In genomic region chr10:58928952-58929442, GRCm38 (mm10) we compare ENCODE assay signal across 18 mouse cellular contexts.
DNase-seq lines count a peak whose midpoint lies in the region; ATAC-seq and TF ChIP-seq lines count a peak whose summit lies in the region.
"Had no signal": no experiment of that assay in that cellular context is flagged by ENCODE, and none has a peak within 500 bp of the region (broad histone marks: within the 10 kb centered on the region; RNA-seq: fewer than 3 reads in every experiment).

No protein-coding gene starts in this region.

- H3K9me3 ChIP-seq in forebrain, embryonic 13.5 days (replicated peaks), result no peaks in the 10 kb centered on the region
- no peaks in the 10 kb centered on the region for H3K9me3 ChIP-seq in forebrain, embryonic 12.5 days
- H3K9me3 ChIP-seq in hindbrain, postnatal 0 days (ENCODE audit: low read length), result no peaks in the 10 kb centered on the region
- H3K9me3 ChIP-seq: lung, embryonic 15.5 days; midbrain, embryonic 12.5 days had no signal

- no peaks in the 10 kb centered on the region for H3K36me3 ChIP-seq in forebrain, embryonic 13.5 days (ENCODE audit: poor library complexity, severe bottlenecking)
- H3K36me3 ChIP-seq in forebrain, embryonic 12.5 days (replicated peaks), result no peaks in the 10 kb centered on the region
- H3K36me3 ChIP-seq in hindbrain, postnatal 0 days (ENCODE audit: insufficient read depth, low read length), result no peaks in the 10 kb centered on the region
- H3K36me3 ChIP-seq: heart, embryonic 12.5 days; lung, embryonic 15.5 days; midbrain, embryonic 12.5 days had no signal

- H3K4me2 ChIP-seq in forebrain, embryonic 13.5 days, result no peak overlapping the region
- no peak overlapping the region for H3K4me2 ChIP-seq in forebrain, embryonic 12.5 days
- no peak overlapping the region for H3K4me2 ChIP-seq in hindbrain, postnatal 0 days (ENCODE audit: low read depth, low read length)
- H3K4me2 ChIP-seq: heart, embryonic 12.5 days; lung, embryonic 15.5 days; midbrain, embryonic 12.5 days had no signal

- no peak overlapping the region for H3K4me3 ChIP-seq in forebrain, embryonic 13.5 days
- no peak overlapping the region for H3K4me3 ChIP-seq in forebrain, embryonic 12.5 days (replicated peaks)
- H3K4me3 ChIP-seq in hindbrain, postnatal 0 days (ENCODE audit: low read length), result no peak overlapping the region
- H3K4me3 ChIP-seq: heart, embryonic 12.5 days; layer of hippocampus, adult 2 months; lung, embryonic 15.5 days; midbrain, embryonic 12.5 days had no signal

- peak; percentile 64 for DNase-seq in left cerebral cortex, postnatal 4 days
- DNase-seq in left cerebral cortex, postnatal 36 days (ENCODE audit: low spot score in 2 of 2), result no peak
- peak; percentile 78 for DNase-seq in brain, embryonic 14.5 days (ENCODE audit: low read depth)
- DNase-seq in hindbrain, postnatal 0 days (ENCODE audit: low spot score), result peak; percentile 57
- no peak for DNase-seq in urinary bladder, postnatal 25 days (ENCODE audit: low spot score)
- no peak for DNase-seq in urinary bladder, adult 18-20 months (ENCODE audit: low spot score in 2 of 2)
- DNase-seq: adrenal gland, adult 2 months; B cell, adult 2 months; cerebellum, adult 11-12 months; heart, postnatal 4 days; kidney, adult 11 months; right cerebral cortex, postnatal 14 days had no signal

- H3K27ac ChIP-seq in forebrain, embryonic 13.5 days, result no peak overlapping the region
- H3K27ac ChIP-seq in forebrain, embryonic 12.5 days, result no peak overlapping the region
- H3K27ac ChIP-seq in hindbrain, postnatal 0 days, result no peak overlapping the region
- H3K27ac ChIP-seq: layer of hippocampus, adult 2 months; lung, embryonic 15.5 days; midbrain, embryonic 12.5 days had no signal

- H3K27me3 ChIP-seq in forebrain, embryonic 13.5 days, result peaks cover 21% of the 10 kb centered on the region
- peaks cover 34% of the 10 kb centered on the region for H3K27me3 ChIP-seq in forebrain, embryonic 12.5 days
- no peaks in the 10 kb centered on the region for H3K27me3 ChIP-seq in hindbrain, postnatal 0 days (ENCODE audit: insufficient read depth, low read length)
- H3K27me3 ChIP-seq: lung, embryonic 15.5 days; midbrain, embryonic 12.5 days had no signal

- peaks cover 33% of the 10 kb centered on the region for H3K4me1 ChIP-seq in forebrain, embryonic 13.5 days
- peaks cover 12% of the 10 kb centered on the region for H3K4me1 ChIP-seq in forebrain, embryonic 12.5 days
- peaks cover 10% of the 10 kb centered on the region; the same call in 1 of the 2 replicates for H3K4me1 ChIP-seq in hindbrain, postnatal 0 days (ENCODE audit: insufficient read depth, low read length)

- intact Hi-C loops in left cerebral cortex, postnatal 4 days (cut with DNase I), result loop anchor here (5.0 kb wide), 1 partner anchor 117 kb away; the partner anchor contains the start of gene Sh3rf3
- intact Hi-C loops in left cerebral cortex, postnatal 36 days (cut with DNase I), result no loop called here

- peak; percentile 62 for ATAC-seq in forebrain, embryonic 13.5 days
- no peak for ATAC-seq in forebrain, embryonic 12.5 days (ENCODE audit: low FRiP score)
- peak; percentile 87 for ATAC-seq in hindbrain, postnatal 0 days

- no peak overlapping the region for H3K9ac ChIP-seq in forebrain, embryonic 13.5 days
- H3K9ac ChIP-seq in forebrain, embryonic 12.5 days, result no peak overlapping the region
- H3K9ac ChIP-seq in hindbrain, postnatal 0 days (replicated peaks; ENCODE audit: low read length), result no peak overlapping the region
- H3K9ac ChIP-seq: heart, embryonic 12.5 days; lung, embryonic 15.5 days; midbrain, embryonic 12.5 days had no signal

- no peak for TF ChIP-seq CTCF in brain, embryonic 14.5 days (IDR thresholded peaks at IDR 0.05; ENCODE audit: borderline replicate concordance, extremely low read depth, insufficient read depth, insufficient read length)
- no peak for TF ChIP-seq CTCF in hindbrain, postnatal 0 days (IDR thresholded peaks at IDR 0.05; ENCODE audit: low read depth)

- WGBS in forebrain, embryonic 13.5 days, result 12% methylated on average over 5 of the region's 5 CpGs
- WGBS in forebrain, embryonic 12.5 days, result 13% methylated on average over 5 of the region's 5 CpGs
- 24% methylated on average over 5 of the region's 5 CpGs for WGBS in hindbrain, postnatal 0 days

- TF ChIP-seq POLR2A in brain, embryonic 14.5 days (IDR thresholded peaks at IDR 0.05; ENCODE audit: borderline replicate concordance, extremely low read depth, insufficient read depth, insufficient read length, poor library complexity, severe bottlenecking), result no peak

Comparison
In these comparisons a context has a peak if more than half of its experiments do, and no peak if none do; other contexts are left out.
1. DNase-seq: peak in left cerebral cortex, postnatal 4 days (single experiment), brain, embryonic 14.5 days (single experiment) and hindbrain, postnatal 0 days (single experiment); none in left cerebral cortex, postnatal 36 days (0 of 2), urinary bladder, postnatal 25 days (single experiment) and urinary bladder, adult 18-20 months (0 of 2).